Mouse (Mus musculus) c-Kit-positive CD71-positive TER-119-negative erythroid progenitor cells, embryonic 14.5 days (primary cell): ENCODE measurements around the gene Clcn6.
"Not testable (repeated sequence)": the region's sequence is repeated elsewhere in the genome, so short reads cannot be mapped to it uniquely, and the experiment has no call there.

Source experiments
- DNase-seq: peaks from one replicate; pipeline ENCODE4 v3.0.0-alpha.2; 2013; ENCODE audit warnings: low read depth

The Clcn6 gene

GRCm38 (mm10) chr4:148065702-148066400, 27.2 kb upstream of the Clcn6 start:
- no peak for DNase-seq

- no peak for DNase-seq
Observed at GRCm38 (mm10) chr4:148061086-148061480, 22.5 kb upstream of the Clcn6 start.

GRCm38 (mm10) chr4:148060120-148061085, 21.8 kb upstream of the Clcn6 start:
- no peak for DNase-seq

GRCm38 (mm10) chr4:148058993-148059392, 20.4 kb upstream of the Clcn6 start:
- DNase-seq, result no peak

- no peak for DNase-seq
Observed at GRCm38 (mm10) chr4:148058218-148058819, 19.7 kb upstream of the Clcn6 start.

- DNase-seq, result no peak
Observed at GRCm38 (mm10) chr4:148057661-148058209, 19.1 kb upstream of the Clcn6 start.

GRCm38 (mm10) chr4:148056801-148057200, 18.2 kb upstream of the Clcn6 start:
- DNase-seq, result no peak

GRCm38 (mm10) chr4:148056246-148056645, 17.6 kb upstream of the Clcn6 start:
- no peak for DNase-seq

- DNase-seq, result no peak
Observed at GRCm38 (mm10) chr4:148054961-148055695, 16.5 kb upstream of the Clcn6 start.

GRCm38 (mm10) chr4:148053417-148053920, 14.8 kb upstream of the Clcn6 start:
- no peak for DNase-seq

GRCm38 (mm10) chr4:148052976-148053375, 14.4 kb upstream of the Clcn6 start:
- no peak for DNase-seq

GRCm38 (mm10) chr4:148051886-148052285, 13.3 kb upstream of the Clcn6 start:
- DNase-seq, result no peak

GRCm38 (mm10) chr4:148051046-148051776, 12.6 kb upstream of the Clcn6 start:
- no peak for DNase-seq

GRCm38 (mm10) chr4:148050396-148050914, 11.8 kb upstream of the Clcn6 start:
- DNase-seq, result not testable (repeated sequence)

GRCm38 (mm10) chr4:148046450-148047031, 7.9 kb upstream of the Clcn6 start:
- peak; percentile 73 for DNase-seq

- DNase-seq, result no peak
Observed at GRCm38 (mm10) chr4:148044113-148044512, 5.5 kb upstream of the Clcn6 start.

- not testable (repeated sequence) for DNase-seq
Observed at GRCm38 (mm10) chr4:148043327-148043726, 4.7 kb upstream of the Clcn6 start.

- no peak for DNase-seq
Observed at GRCm38 (mm10) chr4:148041611-148042191, 3.1 kb upstream of the Clcn6 start.

- DNase-seq, result peak; percentile 47
Observed at GRCm38 (mm10) chr4:148040933-148041610, 2.5 kb upstream of the Clcn6 start.
